Mouse (Mus musculus): ENCODE data around the gene Arpc1a. TPM values are rescaled to one million over a fixed set of nuclear protein-coding genes. Genes with fewer than 3 reads are reported as not detected.
A peak's percentile ranks its signal among the peaks of the same experiment; 100 is the strongest.
"Not testable (repeated sequence)": the region's sequence is repeated elsewhere in the genome, so short reads cannot be mapped to it uniquely, and the experiment has no call there.

The Arpc1a gene
- polyA plus RNA-seq (2014; fragmentation: Nextera tagmentation; extraction: Ambion mirVana), result 112 and 115 TPM in 2 replicates

DNA sequence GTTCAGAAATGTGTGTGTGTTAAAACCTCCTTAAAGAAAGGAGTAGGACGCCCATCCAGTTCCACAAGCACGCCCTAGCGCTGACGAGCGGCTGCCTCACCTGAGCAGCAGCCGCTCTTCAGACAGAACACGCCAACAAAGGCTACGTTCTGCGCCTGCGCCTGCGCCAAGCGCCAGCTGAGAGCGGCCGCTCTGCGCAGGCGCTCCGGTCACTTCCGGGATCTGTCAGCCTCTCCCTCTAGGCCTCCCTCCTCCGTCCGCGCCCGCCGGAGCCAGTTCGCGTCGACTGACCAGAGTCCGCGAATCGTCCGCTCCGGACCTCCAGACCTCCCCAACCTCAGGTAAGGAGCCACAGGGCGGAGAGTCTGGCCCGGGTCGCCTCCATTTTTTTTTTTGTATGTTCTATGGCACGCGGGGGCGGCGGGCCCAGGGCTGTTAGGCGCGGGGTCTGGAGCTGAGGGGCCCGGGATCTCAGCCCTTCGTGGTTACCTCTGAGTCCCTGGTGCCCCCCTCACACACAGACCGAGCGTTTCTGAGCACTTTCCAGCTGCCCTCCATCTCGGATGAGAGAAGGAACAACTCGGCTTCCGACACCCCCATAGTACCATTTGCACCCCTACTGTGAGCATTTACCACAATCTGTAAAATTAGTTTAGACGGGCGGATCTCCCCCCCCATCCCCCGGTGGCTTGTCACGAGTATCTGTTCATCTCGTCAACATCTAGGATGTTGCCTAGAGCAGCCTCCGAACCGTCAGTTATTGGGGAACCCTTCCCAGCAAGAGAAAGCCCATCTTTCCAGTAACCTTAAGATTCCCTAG is at the start of gene Arpc1a, which contains the start of gene Kpna7:
Arpc1a (plus strand) TSS at position 199 of the 820 bp plus-strand sequence.
Kpna7 (minus strand) TSS at position 399 of the 820 bp plus-strand sequence.
- under 1% methylated on average over 54 of the region's 54 CpGs for WGBS (ENCODE audit: insufficient replicate concordance)
- peak; percentile 93 for ATAC-seq (replicated peaks; ENCODE audit: insufficient number of reproducible peaks, low FRiP score, low TSS enrichment)
- H3K36me3 ChIP-seq (ENCODE audit: control insufficient read depth, insufficient read depth, low read length), result peaks cover 8% of the 10 kb centered on the region
- peak within 1 kb of the TSS; percentile 79 for H3K4me3 ChIP-seq (ENCODE audit: low read depth, low read length)
- peak within 1 kb of the TSS; percentile 77 for H3K4me2 ChIP-seq
- no peaks in the 10 kb centered on the region for H3K9me3 ChIP-seq (replicated peaks; ENCODE audit: control insufficient read depth, low read length)
- H3K27me3 ChIP-seq (ENCODE audit: control insufficient read depth, insufficient read depth, low read length), result no peaks in the 10 kb centered on the region
- H3K9ac ChIP-seq (ENCODE audit: low read depth, low read length), result peak within 1 kb of the TSS; percentile 89
- H3K4me1 ChIP-seq (ENCODE audit: control insufficient read depth, insufficient read depth, low read length), result peaks cover 4% of the 10 kb centered on the region; the same call in 1 of the 2 replicates
- H3K27ac ChIP-seq (ENCODE audit: low read depth, low read length), result peak within 1 kb of the TSS; percentile 59

DNA sequence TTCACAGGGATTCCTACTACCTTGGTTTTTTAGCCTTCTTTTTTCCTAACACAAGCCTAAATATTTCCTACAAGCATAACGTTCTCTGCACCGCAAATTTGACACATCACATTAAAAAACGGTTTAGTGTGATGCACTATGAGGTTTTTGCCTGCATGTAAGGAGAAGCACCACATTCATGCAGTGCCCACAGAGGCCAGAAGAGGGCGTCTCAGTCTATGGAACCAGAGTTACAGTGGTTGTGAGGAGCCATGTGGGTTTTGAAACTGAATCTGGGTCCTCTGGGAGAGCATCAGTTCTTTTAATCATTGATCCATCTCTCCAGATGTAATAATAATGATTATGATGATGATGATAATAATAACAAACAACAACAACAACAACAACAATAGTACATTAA is 42.0 kb upstream of the Arpc1a start:
- no peak overlapping the region for H3K9ac ChIP-seq (ENCODE audit: low read depth, low read length)
- H3K27me3 ChIP-seq (ENCODE audit: control insufficient read depth, insufficient read depth, low read length), result no peaks in the 10 kb centered on the region
- ATAC-seq (replicated peaks; ENCODE audit: insufficient number of reproducible peaks, low FRiP score, low TSS enrichment), result no peak
- WGBS (ENCODE audit: insufficient replicate concordance), result 44% methylated on average over 4 of the region's 4 CpGs
- no peak overlapping the region for H3K4me3 ChIP-seq (ENCODE audit: low read depth, low read length)
- H3K36me3 ChIP-seq (ENCODE audit: control insufficient read depth, insufficient read depth, low read length), result no peaks in the 10 kb centered on the region
- H3K9me3 ChIP-seq (replicated peaks; ENCODE audit: control insufficient read depth, low read length), result no peaks in the 10 kb centered on the region
- no peak overlapping the region for H3K27ac ChIP-seq (ENCODE audit: low read depth, low read length)
- no peak overlapping the region for H3K4me2 ChIP-seq
- no peaks in the 10 kb centered on the region for H3K4me1 ChIP-seq (ENCODE audit: control insufficient read depth, insufficient read depth, low read length)

DNA sequence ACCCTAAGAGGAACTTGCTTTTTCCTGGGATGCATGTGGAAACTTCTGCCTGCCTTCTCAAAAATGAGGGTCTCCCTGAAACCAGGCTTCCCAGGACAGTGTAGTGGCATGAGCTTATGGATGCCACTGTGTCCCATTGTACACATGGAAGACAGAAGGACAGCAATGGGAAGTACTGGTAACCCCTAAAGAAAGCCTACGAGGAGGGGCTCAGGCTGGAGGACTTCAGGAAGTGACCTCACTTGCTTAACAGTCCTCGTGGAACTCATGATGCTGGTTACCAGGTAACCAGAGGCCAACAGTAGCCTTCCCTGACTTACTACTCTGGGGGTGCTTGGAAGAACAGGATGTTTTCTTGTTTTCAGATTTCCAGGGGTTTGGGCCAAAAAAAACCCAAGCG is 40.9 kb upstream of the Arpc1a start, which contains the start of gene 1700018F24Rik:
1700018F24Rik (plus strand) TSS at position 301 of the 400 bp plus-strand sequence.
- H3K9me3 ChIP-seq (replicated peaks; ENCODE audit: control insufficient read depth, low read length); H3K4me1 ChIP-seq (ENCODE audit: control insufficient read depth, insufficient read depth, low read length); H3K27me3 ChIP-seq (ENCODE audit: control insufficient read depth, insufficient read depth, low read length); H3K4me2 ChIP-seq; H3K9ac ChIP-seq (ENCODE audit: low read depth, low read length); ATAC-seq (replicated peaks; ENCODE audit: insufficient number of reproducible peaks, low FRiP score, low TSS enrichment); H3K4me3 ChIP-seq (ENCODE audit: low read depth, low read length); H3K36me3 ChIP-seq (ENCODE audit: control insufficient read depth, insufficient read depth, low read length); H3K27ac ChIP-seq (ENCODE audit: low read depth, low read length): not testable (repeated sequence)
- WGBS (ENCODE audit: insufficient replicate concordance), result 48% methylated on average over 3 of the region's 3 CpGs

DNA sequence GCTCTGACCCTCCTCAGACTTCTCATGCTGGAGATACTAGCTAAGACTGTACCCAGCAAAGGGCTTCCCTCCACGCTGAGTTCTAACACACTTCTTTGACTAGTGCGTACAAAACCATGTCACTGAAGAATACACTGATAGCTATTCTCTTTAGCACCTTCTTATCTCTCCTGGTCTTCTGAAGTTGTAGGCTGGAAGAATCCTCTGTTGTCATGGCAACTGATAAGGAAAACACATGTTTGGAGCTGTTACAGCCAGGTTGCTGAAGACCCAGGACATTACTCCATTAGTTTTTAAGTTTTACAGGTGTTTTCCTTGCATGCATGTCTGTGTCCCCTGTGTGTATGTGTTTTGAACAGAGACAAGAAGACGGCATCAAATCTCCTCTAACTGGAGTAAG is 29.4 kb upstream of the Arpc1a start:
- not testable (repeated sequence) for H3K9ac ChIP-seq (ENCODE audit: low read depth, low read length); H3K36me3 ChIP-seq (ENCODE audit: control insufficient read depth, insufficient read depth, low read length); H3K4me1 ChIP-seq (ENCODE audit: control insufficient read depth, insufficient read depth, low read length); ATAC-seq (replicated peaks; ENCODE audit: insufficient number of reproducible peaks, low FRiP score, low TSS enrichment); H3K4me3 ChIP-seq (ENCODE audit: low read depth, low read length); H3K4me2 ChIP-seq; H3K9me3 ChIP-seq (replicated peaks; ENCODE audit: control insufficient read depth, low read length); H3K27me3 ChIP-seq (ENCODE audit: control insufficient read depth, insufficient read depth, low read length); H3K27ac ChIP-seq (ENCODE audit: low read depth, low read length)
- WGBS (ENCODE audit: insufficient replicate concordance), result 26% methylated on average over 3 of the region's 3 CpGs

DNA sequence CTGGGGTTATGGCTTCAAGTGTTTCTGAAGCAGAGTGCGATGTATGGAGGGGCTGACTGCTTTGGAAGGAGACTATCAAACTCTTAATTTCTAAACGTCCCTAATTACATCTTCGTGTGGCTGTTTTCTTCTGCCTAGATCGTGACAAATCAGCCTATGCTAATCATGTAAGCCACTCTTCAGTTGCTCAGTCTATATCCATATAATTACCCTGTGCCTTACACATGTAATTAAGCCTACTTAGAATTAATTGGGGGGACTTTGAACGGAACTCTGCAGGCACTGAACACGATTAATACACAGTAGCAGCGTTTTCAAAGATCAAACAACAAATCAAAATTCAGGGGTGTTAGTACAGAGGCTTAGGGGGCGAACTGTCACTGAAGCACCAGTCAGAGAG is 25.7 kb upstream of the Arpc1a start:
- H3K27me3 ChIP-seq (ENCODE audit: control insufficient read depth, insufficient read depth, low read length), result no peaks in the 10 kb centered on the region
- no peak overlapping the region for H3K4me3 ChIP-seq (ENCODE audit: low read depth, low read length)
- no peak overlapping the region for H3K9ac ChIP-seq (ENCODE audit: low read depth, low read length)
- H3K36me3 ChIP-seq (ENCODE audit: control insufficient read depth, insufficient read depth, low read length), result no peaks in the 10 kb centered on the region
- H3K4me2 ChIP-seq, result no peak overlapping the region
- ATAC-seq (replicated peaks; ENCODE audit: insufficient number of reproducible peaks, low FRiP score, low TSS enrichment), result no peak
- WGBS (ENCODE audit: insufficient replicate concordance), result 78% methylated on average over 8 of the region's 8 CpGs
- H3K9me3 ChIP-seq (replicated peaks; ENCODE audit: control insufficient read depth, low read length), result no peaks in the 10 kb centered on the region
- no peak overlapping the region for H3K27ac ChIP-seq (ENCODE audit: low read depth, low read length)
- no peaks in the 10 kb centered on the region; the same call in 1 of the 2 replicates for H3K4me1 ChIP-seq (ENCODE audit: control insufficient read depth, insufficient read depth, low read length)

DNA sequence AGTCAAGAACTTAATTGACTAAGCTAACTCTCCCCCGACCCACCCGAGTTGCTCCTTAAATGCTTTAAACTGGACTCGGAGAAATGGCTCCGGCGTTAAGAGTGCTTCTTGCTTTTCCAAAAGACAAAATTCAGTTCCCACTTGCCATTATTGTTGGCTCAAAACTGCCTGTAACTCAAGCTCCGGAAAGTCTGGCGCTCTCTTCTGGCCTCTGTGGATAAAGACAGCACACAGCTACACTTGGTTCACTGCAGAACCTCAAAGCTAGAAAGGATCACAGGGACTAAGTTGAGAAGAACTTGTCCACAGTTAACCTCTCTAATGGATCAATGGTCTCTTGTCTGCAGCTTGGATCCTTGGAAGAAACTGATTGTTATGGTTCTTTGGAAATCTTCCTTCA is 24.9 kb upstream of the Arpc1a start:
- no peak overlapping the region for H3K4me2 ChIP-seq
- H3K36me3 ChIP-seq (ENCODE audit: control insufficient read depth, insufficient read depth, low read length), result no peaks in the 10 kb centered on the region
- no peak overlapping the region for H3K9ac ChIP-seq (ENCODE audit: low read depth, low read length)
- WGBS (ENCODE audit: insufficient replicate concordance), result 82% methylated on average over 7 of the region's 7 CpGs
- ATAC-seq (replicated peaks; ENCODE audit: insufficient number of reproducible peaks, low FRiP score, low TSS enrichment), result no peak
- no peak overlapping the region for H3K27ac ChIP-seq (ENCODE audit: low read depth, low read length)
- H3K4me3 ChIP-seq (ENCODE audit: low read depth, low read length), result no peak overlapping the region
- no peaks in the 10 kb centered on the region for H3K9me3 ChIP-seq (replicated peaks; ENCODE audit: control insufficient read depth, low read length)
- no peaks in the 10 kb centered on the region for H3K27me3 ChIP-seq (ENCODE audit: control insufficient read depth, insufficient read depth, low read length)
- H3K4me1 ChIP-seq (ENCODE audit: control insufficient read depth, insufficient read depth, low read length), result no peaks in the 10 kb centered on the region; the same call in 1 of the 2 replicates

DNA sequence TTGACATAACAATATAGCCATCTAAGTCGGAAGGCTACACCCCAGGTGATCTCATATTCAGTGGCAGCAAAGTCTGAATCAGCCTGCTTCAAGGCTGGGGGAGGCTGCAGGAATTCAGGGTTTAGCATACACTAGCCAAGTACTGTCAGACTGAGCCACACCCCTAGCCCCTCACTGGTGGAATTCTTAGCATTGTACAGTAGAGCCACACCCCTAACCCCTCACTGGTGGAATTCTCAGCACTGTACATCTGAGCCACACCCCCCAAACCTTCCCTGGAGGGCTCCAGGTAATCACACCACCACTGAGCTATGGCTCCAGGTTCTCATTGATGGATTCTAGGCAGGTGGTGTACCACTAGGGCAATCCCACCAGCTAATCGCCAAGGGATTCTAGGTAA is 24.1 kb upstream of the Arpc1a start:
- H3K4me1 ChIP-seq (ENCODE audit: control insufficient read depth, insufficient read depth, low read length), result no peaks in the 10 kb centered on the region
- no peaks in the 10 kb centered on the region for H3K36me3 ChIP-seq (ENCODE audit: control insufficient read depth, insufficient read depth, low read length)
- no peak overlapping the region for H3K4me3 ChIP-seq (ENCODE audit: low read depth, low read length)
- H3K27me3 ChIP-seq (ENCODE audit: control insufficient read depth, insufficient read depth, low read length), result no peaks in the 10 kb centered on the region
- no peaks in the 10 kb centered on the region for H3K9me3 ChIP-seq (replicated peaks; ENCODE audit: control insufficient read depth, low read length)
- H3K27ac ChIP-seq (ENCODE audit: low read depth, low read length), result no peak overlapping the region
- no peak overlapping the region for H3K9ac ChIP-seq (ENCODE audit: low read depth, low read length)
- no peak for ATAC-seq (replicated peaks; ENCODE audit: insufficient number of reproducible peaks, low FRiP score, low TSS enrichment)
- no peak overlapping the region for H3K4me2 ChIP-seq
- WGBS (ENCODE audit: insufficient replicate concordance), result 73% methylated on average over 2 of the region's 2 CpGs

DNA sequence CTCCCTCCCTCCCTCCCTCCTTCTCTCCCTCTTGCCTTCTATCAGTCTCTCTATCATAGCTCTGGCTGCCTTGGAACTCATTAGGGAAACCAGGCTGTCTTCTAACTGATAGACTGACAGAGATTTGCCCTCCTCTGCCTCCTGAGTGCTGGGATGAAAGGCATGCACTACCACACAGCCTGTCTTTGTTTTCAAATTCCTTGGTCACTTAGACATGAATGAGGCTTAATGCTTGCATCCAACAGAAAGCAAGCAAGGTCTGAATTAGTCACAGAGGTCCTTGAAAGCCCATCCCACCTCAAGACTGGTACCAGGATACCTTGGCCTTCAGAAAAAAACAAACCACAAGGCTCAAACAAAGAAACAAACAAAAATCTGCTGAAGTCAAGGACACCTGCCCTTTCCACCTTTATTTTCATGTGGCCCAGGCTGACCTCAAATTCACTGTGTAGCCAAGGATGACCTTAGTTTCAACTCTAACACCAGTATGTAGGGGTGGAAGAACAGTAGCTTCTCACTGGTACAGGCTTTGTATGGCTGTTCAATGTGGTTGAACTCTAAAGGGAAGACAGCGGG is 18.8 kb upstream of the Arpc1a start:
- no peaks in the 10 kb centered on the region for H3K9me3 ChIP-seq (replicated peaks; ENCODE audit: control insufficient read depth, low read length)
- no peak overlapping the region for H3K27ac ChIP-seq (ENCODE audit: low read depth, low read length)
- no peaks in the 10 kb centered on the region for H3K36me3 ChIP-seq (ENCODE audit: control insufficient read depth, insufficient read depth, low read length)
- 92% methylated on average over 1 of the region's 1 CpGs for WGBS (ENCODE audit: insufficient replicate concordance)
- H3K4me2 ChIP-seq, result no peak overlapping the region
- no peak overlapping the region for H3K9ac ChIP-seq (ENCODE audit: low read depth, low read length)
- ATAC-seq (replicated peaks; ENCODE audit: insufficient number of reproducible peaks, low FRiP score, low TSS enrichment), result no peak
- no peaks in the 10 kb centered on the region for H3K27me3 ChIP-seq (ENCODE audit: control insufficient read depth, insufficient read depth, low read length)
- no peak overlapping the region for H3K4me3 ChIP-seq (ENCODE audit: low read depth, low read length)
- H3K4me1 ChIP-seq (ENCODE audit: control insufficient read depth, insufficient read depth, low read length), result no peaks in the 10 kb centered on the region

Measured in heart, embryonic 11.5 days (tissue).